Mouse (Mus musculus) olfactory bulb, adult 2 months (tissue): ENCODE results near the gene Stau1.

Source experiments
- CTCF ChIP-seq: fragments of 200-500 bp; IDR thresholded peaks from 2 replicates; pipeline ENCODE4 v1.5.1; 2012; ENCODE audit warnings: low read depth, mild to moderate bottlenecking, low read length, moderate library complexity; ENCODE audit not compliant: insufficient read depth
- POLR2A ChIP-seq: fragments of 200-500 bp; IDR thresholded peaks from 2 replicates; pipeline ENCODE4 v1.6.1; 2012; ENCODE audit warnings: mild to moderate bottlenecking, low read depth, low read length, moderate library complexity; ENCODE audit not compliant: insufficient read depth

DNA sequence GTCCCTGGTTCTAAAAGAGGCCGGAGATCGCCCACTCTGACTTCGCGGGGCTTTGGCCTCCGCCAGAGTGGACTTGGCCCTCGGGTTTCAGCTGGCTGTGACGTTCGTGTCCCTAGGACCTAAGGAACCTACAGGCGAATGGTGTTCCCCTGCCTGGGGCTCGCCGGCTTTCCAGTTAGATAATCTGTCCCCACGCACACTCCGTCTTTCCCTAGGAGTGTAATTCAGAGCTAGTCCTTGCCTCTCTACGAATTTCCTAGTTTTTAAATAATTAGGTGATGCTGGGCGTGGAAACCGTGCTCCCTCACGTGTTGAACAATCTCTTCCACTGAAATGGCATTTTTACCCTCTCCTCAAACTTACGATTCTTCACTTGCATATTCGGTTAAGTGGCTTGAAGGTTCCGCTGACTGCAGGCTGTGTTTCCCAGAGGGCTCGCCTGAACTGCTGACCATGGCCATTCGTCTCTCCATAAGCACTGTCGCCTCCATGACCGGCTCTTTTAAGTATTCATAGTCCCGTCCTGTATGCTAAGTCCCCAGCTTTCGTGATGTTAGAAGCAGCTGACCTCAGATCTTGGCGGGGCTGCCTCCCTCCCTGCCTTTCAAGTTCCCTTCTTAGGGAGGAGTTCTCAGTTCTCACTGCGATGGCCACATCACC, 89.4 kb downstream of the Stau1 start:
- TF ChIP-seq CTCF (no peak), POLR2A (no peak)
